Mouse (Mus musculus) ovary, postnatal 36 days (tissue): ENCODE data around the gene Ybx2.
"Not testable (repeated sequence)": the region's sequence is repeated elsewhere in the genome, so short reads cannot be mapped to it uniquely, and the experiment has no call there.

Experiments used
- DNase-seq: peaks from one replicate; pipeline ENCODE4 v3.0.0; 2022; ENCODE audit warnings: low spot score, mixed read lengths

Ybx2 gene

DNA sequence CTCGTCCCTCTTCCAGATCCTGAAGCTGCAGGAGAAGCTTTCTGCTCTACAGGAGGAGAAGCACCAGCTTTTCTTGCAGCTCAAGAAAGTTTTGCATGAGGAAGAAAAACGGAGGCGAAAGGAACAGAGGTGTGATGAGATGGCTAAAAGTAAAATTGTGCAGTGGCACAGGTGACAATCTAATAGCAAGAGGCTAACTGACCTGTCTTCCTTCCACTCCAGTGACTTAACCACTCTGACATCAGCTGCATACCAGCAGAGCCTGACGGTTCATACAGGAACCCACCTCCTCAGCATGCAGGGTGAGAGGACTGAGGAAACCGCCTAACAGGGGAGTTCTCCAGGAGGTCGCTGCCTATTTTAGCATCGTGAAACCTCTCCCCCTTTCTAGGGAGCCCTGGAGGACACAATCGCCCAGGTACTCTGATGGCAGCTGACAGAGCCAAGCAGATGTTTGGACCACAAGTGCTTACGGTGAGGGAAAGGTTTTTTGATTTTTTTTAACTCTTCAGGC, 20.6 kb upstream of the Ybx2 start:
- DNase-seq, result no peak

DNA sequence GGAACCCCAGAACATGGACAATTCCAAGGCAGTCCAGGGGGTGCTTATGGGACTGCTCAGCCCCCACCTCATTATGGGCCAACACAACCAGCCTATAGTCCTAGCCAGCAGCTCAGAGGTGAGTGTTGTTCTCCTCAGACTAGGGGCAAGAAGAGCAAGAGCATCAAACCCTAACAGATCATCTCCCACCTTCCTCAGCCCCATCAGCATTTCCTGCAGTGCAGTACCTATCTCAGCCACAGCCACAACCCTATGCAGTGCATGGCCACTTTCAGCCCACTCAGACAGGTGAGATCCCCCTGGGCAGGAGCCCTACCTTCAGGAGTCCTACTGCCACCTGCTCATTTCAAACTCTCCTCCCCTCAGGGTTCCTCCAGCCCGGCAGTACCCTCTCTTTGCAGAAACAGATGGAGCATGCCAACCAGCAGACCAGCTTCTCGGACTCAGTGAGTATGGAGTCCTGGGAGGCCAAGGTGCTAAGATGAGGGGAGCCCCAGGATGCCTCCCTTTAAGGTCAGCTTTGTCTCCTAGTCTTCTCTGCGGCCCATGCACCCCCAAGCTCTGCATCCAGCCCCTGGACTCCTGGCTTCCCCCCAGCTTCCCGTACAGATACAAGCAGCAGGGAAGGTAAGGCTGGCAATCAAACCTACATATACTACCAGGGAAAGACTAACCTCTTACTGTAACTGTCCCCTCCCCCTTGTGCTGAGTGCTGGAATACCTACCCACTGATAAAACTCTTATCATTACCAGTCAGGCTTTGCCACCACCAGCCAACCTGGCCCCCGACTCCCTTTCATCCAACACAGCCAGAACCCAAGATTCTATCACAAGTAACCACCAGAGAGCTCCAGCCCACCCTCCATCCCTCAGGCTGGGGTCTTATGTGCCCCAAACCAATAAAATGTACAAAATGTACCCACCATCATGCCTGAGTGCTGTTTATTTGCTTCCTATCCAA, 19.6 kb upstream of the Ybx2 start:
- DNase-seq, result no peak

DNA sequence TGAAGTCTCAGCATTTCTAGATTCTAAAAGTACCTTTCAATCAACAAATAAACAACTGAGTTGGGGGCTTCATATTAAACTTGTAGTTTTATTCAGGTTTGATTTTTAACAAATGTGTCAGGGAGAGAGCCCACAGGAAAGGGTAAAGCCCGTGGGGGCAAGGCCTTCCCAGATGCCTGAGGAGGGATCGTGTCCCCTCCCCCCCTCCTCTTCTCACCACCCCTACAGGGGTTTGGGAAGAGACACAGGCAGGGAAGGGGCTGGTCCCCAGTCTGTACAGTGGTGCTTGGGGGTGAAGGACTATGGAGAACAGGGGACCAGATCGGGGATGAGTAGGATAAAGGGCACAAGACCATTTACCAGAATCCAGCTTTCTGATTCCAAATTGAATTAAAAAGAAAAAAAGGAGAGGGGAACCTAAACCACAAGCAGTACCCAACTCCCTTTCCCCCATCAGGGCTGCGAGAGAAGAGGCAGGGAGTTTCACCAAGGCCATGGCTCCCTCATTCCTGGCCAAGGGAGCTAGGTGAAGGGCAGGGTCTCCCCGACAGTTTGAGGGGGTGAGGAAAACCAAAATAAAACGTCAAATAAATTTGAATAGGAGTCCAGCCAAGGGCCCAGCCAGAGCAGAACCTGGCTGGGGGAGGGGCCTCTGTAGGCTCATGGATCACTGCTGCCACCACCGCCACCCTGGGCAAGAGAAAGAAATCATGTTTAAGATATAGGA, 18.8 kb upstream of the Ybx2 start:
- DNase-seq, result not testable (repeated sequence)

DNA sequence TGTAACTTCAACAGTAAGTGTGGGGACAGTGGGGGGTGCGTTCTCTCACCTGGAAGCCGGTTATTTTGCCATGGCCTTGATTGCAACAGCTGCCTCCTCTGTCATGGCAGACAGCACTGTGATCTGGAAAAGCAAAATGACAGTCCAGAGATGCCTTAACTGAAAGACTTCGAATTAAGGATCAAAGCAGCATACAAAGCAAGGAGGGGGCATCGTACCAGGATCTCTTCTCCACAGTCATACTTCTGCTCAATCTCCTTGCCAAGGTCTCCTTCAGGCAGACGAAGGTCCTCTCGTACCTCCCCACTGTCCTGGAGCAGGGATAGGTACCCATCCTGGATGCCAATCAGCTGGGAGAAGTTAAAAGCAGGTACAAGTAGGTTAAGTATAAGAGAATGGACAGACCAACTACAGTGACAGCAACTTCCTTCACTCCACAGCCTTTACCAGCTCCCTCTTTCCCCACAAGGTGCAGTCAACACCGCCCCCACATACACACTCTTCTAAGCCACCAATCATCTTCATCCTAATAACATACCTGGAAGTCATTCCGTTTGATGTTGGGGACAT, 18.1 kb upstream of the Ybx2 start:
- no peak for DNase-seq

DNA sequence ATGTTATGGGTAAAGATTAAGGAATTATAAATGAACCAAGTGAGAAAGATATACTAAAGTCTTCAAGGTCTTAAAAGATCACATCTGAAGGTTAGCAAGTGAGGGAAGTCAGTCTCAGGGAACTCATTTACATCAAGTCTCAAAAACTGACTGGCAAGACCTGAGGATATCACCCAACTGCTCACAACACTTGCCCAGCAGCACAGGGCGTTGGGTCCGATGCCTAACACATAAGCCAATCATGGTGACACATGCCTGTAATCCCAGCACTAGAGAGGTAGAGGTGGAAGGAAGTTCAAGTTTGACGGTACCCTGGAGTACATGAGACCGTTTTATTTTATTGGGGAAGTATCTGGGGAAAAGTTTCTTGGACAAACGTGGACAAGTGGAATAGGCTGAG, 17.5 kb upstream of the Ybx2 start:
- DNase-seq, result no peak

DNA sequence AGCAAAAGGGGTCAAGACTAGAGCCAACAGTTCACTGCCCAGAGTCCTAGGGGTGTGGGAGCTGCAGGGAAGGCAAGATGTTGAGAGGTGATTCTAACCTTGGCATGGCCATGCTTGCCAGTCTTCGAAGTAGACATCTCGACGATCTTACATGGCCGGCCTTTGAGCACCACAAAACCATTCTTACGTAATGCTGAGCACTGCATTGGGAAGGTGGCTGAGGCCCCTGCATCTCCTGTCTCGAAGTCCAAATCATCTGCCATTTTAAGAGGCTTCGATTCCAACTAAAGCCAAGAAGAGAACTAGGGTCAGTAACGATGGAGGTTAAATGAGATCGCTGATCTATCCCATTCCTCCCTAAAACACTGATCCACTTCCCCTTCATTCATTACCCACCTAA, 16.5 kb upstream of the Ybx2 start:
- no peak for DNase-seq

DNA sequence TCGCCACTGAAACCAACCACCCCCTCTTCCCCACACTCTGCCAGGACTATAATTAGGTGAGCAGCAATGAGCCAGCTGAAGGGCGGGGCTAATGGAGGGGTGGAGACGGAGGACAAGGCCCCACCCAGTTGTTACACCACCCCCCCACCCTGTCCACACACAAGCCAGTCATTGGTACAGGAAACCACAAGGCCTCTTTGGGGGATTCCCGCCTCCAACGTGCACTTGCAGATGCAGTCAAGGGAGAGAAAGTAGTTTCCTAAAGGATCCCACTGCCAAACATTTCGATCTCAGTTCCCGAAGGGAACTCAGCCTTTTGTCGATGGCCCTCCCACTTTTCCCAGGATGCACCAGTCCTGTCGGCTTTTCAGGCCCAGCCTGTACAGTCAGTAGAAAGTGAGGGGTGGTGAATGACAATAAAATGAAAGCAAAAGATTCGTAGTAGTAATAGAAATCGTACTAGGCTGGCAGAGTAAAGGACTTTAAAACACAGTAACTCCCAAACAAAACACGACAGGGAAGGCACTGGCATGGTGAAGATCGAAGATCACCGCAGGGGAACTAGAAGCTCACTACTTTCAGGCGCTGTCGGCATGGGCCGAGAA, 15.8 kb upstream of the Ybx2 start:
- peak; percentile 65 for DNase-seq

DNA sequence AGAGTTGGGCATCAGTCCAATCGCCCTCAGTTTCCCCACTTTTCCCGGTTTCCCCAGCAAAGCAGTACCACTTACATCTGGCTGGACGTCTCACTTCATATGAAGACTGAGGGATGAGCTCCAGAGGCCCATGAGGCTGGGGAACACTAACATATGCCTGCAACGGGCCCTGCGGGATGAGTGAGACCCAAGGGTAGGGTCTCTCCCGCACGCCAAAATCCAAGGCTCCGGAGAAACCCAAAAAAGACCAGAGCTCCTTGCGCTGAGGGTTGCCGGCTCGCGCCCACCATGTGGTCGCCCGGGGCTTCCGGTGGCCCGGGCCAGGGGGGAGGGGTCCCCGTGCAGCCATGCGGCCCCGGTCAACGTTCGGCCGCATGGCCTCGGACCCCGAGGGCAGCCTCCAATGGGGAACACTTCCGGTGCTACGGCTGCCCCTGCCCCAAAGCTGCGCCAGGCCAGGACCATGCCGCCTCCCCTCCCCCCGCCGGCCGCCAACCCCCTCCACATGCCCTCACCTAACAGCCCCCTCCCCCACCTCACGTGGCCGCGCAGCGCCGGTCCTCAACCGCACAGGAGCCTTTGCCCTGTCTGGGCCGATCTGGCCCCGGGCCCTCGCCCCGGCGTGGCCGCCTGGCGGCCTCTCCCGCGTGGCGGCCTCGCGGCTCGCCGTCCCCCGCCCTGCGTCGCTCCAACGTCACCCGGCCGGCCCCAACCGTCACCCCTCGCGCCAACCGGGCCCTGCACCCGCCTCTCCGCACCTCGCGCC, 15.1 kb upstream of the Ybx2 start:
- DNase-seq, result peak; percentile 27

DNA sequence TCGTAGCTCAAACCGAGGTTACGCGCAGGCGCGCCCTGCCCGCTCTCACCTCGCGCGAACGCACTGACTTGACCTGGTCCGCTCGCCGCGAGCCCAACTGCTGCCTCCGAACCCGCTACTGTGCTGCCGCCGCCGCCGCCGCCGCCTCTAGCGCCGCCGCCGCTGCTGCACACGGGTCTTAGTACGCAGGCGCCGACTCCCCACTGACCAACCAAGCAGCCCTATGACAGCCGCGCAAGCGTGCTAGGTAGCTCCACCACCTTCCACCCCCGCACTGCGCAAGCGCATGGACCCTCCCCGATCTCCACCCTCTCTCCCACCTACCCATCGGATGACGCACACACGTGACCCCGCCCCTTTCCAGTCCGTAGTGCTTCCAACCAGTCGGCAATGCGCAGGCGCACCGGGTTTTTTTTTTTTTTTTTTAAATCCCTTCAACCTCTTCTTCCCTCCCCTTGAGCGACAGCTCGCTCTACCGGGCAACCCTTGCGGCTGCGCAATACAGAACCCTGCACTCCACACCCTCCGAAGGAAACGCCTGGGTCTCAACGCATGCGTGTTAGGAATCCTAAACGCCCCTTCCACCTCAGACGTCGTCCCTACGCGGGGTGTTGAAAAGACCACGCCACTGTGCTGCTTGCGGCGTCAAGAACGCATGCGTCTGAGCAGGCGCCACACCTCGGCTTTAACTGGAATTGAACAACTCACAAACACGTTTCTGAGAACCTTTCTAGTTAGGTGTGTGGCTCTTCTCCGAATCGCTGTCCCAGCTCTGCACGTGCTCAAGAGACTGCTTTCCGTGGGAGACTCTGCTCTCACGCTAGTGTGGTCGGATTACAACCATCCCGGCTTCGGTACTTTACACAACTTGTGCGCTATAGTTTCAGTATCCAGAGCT, 14.2 kb upstream of the Ybx2 start, which contains the start of gene Eif5a:
Eif5a (minus strand) TSS at position 845 of the 898 bp plus-strand sequence.
- DNase-seq, result peak; percentile 100

DNA sequence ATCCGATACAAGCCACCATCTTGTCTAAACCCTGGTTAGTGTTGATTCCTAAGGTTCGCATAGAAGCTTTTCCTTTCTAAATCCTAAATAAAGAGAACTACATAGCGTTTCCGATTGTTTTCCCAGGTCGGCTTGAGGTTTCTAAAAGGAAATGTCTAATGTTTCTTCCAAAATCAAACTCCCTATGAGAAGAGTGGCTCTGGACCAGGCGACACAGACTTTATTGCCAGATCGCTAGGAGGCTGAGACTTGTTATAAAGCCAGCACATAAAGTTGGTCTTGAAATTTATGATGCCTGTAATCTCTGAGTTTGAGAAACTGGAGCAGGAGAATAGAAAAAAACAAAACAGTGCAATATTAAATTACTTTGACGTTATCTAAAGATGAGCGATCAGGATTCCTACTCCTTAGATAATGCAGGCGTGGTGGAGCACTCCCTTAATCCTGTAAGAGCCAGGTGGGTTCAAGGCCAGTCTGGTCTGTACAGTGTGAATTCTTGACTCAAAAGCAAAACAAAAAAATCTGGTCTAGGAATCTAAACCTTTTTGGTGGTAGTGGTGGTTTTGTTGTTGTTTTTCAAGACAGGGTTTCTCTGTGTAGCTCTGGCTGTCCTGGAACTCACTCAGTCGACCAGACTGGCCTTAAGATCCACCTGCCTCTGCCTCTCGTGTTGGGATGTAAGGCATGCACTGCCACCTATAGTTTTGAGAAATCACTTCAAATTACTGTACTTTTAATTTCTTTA, 13.4 kb upstream of the Ybx2 start:
- DNase-seq, result no peak

DNA sequence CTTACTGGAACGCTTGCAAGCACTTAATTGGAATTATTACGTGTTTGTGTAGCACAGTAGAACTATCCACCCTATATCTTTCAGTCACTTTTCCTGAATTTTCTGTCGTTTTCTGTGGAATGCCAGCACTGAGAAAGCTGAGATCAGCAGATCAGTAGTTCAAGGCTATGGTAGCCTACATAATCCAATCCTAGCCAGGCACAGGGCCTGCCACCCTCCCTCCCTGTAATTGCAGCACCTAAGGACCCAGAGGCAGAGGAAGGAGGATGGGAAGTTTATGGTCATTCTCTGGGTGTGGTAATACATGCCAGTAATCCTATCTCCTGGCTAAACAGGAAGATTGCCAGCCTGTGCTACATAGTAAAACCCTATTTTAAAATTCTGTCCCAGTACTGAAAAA, 12.8 kb upstream of the Ybx2 start:
- no peak for DNase-seq

DNA sequence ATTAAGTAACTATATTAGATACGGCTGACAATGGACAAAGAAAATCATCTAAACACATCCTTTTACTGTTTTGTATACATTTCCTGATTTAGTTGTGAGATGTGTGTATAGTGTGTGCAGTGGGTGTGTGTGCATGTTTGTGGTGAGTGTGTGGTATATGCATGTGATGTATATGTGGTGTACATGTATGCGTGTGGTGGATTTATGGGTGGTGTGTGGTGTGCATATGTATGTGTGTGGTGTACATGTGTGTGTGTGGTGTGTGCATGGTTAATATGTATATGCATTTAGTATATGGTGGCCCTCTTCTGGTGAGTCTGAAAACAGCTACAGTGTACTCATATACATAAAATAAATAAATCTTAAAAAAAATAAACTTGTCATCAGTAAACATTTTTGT, 8.1 kb upstream of the Ybx2 start:
- DNase-seq, result no peak

DNA sequence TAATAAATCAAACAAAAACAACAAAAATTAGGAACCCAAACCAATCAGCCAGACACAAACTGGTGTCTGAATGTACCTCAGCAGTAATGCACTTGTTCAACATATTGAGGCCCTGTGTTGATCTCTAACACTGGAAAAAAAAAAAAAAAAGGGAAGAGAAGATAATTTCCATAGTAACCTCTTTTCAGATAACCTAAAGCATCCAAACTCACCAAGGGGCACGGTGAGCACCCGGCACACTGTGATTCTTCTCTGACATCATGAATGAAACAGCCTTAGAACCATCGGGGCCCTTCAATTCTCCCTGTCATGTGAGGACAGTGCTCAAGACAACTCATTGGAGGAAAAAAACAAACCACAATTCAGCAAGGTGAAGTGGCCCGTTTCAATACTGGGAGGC, 5.9 kb upstream of the Ybx2 start:
- no peak for DNase-seq

DNA sequence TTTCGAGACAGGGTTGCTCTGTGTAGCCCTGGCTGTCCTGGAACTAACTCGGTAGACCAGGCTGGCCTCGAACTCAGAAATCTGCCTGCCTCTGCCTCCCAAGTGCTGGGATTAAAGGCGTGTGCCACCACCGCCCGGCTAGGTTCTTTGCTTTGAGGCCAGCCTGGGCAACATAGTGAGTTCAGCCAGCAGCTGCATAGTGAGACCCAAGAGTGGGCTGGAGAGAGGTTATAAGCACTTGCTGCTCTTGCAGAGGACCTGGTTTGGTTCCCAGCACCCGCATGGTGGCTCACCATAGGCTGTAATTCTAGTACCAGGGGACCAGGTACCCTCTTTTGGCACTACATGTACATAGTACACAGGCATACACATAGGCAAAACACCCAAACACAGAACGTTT, 5.4 kb upstream of the Ybx2 start:
- not testable (repeated sequence) for DNase-seq

DNA sequence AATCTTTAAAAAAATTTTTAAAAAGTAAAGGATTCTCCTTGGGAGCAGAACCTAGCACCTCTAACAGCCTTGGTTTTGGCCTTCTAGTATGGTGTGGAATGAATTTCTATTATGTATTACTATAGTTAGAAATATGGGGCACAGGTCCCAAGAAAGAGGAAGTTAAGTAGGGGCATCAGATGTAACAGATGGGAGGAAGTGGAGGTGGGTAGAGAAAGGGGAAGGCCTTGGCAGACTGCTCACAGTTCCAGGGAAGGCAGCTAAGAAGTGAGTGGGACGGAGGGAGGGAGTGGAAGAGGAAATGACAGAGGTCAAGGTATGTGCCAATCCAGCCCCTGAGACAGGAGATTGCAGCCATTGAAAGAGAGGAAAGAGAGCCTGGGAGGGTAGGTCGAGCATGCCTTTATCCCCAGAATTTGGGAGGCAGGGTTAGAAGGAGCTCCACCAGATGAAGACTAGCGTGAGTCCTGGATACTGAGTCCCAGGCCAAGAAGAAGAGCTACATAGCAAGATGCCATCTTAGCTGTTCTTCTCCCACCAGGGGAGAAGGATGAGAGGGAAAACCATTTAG, 4.5 kb upstream of the Ybx2 start:
- no peak for DNase-seq

DNA sequence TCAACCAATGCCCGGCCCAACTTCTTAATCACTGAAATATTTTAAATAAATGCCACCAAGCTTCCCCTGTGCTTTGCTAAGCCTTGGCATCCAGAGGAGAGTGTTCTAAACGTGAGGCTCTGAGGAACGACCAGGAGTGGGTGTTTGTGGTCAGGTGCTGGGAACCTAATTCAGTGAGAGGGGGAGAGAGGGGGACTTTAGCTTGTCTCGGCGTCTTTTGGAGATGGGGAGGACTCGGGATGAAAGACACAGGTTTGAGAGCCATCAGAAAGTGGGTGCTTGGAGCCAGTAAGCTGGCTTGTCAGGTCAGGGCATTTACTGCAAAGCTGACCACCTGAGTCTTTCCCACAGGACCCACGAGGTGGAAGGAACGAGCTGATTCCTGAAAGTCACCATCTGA, 3.8 kb upstream of the Ybx2 start:
- DNase-seq, result no peak

DNA sequence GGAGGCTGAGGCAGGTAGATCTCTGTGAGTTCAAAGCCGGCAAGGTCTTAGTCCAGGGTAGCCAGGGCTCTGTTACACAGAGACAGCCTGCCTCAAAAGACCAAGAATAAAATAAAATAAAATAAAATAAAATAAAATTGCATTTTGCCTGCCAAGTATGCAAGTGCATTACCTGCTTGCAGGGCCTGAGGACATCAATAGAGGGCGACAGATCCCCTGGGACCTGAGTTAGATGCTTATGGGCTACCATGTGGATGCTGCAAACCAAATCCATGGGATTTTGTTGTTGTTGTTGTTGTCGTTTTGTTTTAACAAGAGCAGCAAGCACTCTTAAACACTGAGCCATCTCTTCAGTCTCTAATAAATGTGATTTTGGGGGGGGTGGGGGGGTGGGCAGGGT, 3.3 kb upstream of the Ybx2 start:
- no peak for DNase-seq

DNA sequence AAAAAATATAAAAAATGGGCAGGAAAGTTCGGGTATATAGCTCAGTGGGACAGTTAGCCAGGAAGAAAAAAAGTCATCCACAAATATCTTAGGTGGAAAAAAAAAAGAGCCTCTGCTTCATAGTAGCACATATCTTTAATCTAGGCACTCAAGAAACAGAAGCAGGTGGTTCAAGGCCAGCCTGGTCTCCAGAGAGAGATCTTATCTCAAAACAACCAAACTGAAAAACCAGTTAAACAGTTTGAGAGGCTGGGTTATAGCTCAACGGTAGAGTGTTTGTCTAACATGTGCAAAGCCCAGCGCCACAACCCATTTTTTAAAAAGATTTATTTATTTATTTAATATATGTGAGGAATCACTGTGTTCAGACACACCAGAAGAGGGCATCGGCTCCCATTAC, 2.5 kb upstream of the Ybx2 start:
- DNase-seq, result no peak

DNA sequence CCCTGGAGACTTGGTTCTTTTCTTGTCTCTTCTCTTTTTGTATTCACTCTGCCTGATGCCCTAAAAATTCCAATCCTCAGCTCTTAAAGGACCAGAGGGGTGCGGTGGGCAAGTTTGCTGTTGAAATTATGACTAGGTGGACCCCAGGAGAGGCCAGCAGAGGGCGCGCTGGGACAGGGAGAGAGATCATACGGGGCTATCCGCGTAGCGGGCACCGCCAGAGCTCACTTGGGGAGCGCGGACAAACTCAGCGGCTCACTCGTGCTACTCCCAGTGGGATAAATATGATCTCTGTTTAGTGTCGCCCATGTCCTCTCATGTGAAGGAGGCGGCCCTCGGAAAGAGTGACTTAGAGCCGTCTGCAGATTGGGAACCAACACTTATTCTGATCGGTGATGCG, 1.4 kb upstream of the Ybx2 start:
- DNase-seq, result peak; percentile 91
